Mouse (Mus musculus): ENCODE results near the gene Nags. TPM values are rescaled to one million over a fixed set of nuclear protein-coding genes. Genes with fewer than 3 reads are reported as not detected.

Gene Nags
- total and polyA plus RNA-seq, 3 experiments, result 5.4 to 9.7 TPM; not detected in 1

- Histone ChIP-seq H3K9ac (ENCODE audit: control insufficient read depth, low read depth, low read length, poor library complexity, severe bottlenecking) (no peak overlapping the region), H3K79me2 (ENCODE audit: control insufficient read depth, insufficient read depth, low read length, poor library complexity) (no peaks in the 10 kb centered on the region), H3K27ac (ENCODE audit: control insufficient read depth, low read depth, low read length) (no peak overlapping the region), H3K27me3 (ENCODE audit: control insufficient read depth in 1 of 2, insufficient read depth in 2 of 2, low read length in 2 of 2) (no peaks in the 10 kb centered on the region), H3K4me1 (ENCODE audit: control insufficient read depth in 1 of 2, insufficient read depth in 2 of 2, low read length in 2 of 2) (peaks cover 0 to 13% of the 10 kb centered on the region in 2 experiments; a peak in 2 of 4 replicates), H3K9me3 (replicated peaks; ENCODE audit: insufficient read depth, low read length) (no peaks in the 10 kb centered on the region), H3K36me3 (ENCODE audit: control insufficient read depth in 1 of 2, insufficient read depth in 2 of 2, low read length in 2 of 2) (no peaks in the 10 kb centered on the region), H3K4me3 (ENCODE audit: control insufficient read depth in 1 of 2, insufficient read depth in 1 of 2, low read depth in 2 of 2, low read length in 2 of 2) (peak overlapping the region; percentile 9 to 75; a peak in 1 of 4 replicates)
- DNase-seq (ENCODE audit: low read depth, low spot score), result no peak
- TF ChIP-seq ZC3H11A (IDR thresholded peaks at IDR 0.05; ENCODE audit: low read depth, low read length) (no peak), MAZ (IDR thresholded peaks at IDR 0.05; ENCODE audit: low read depth, low read length) (no peak), MXI1 (IDR thresholded peaks at IDR 0.05; ENCODE audit: low read depth, low read length) (no peak), SIN3A (IDR thresholded peaks at IDR 0.05; ENCODE audit: low read length) (no peak), MYB (IDR thresholded peaks at IDR 0.05; ENCODE audit: low read depth, low read length) (no peak), RCOR1 (IDR thresholded peaks at IDR 0.05; ENCODE audit: low read depth, low read length) (no peak), POLR2A (IDR thresholded peaks at IDR 0.05; ENCODE audit: control insufficient read depth in 1 of 2, insufficient read depth in 1 of 2, low read depth in 1 of 2, low read length in 2 of 2, poor library complexity in 1 of 2) (no peak), RAD21 (IDR thresholded peaks at IDR 0.05; ENCODE audit: low read depth, low read length) (no peak), USF1 (IDR thresholded peaks at IDR 0.05; ENCODE audit: low read depth, low read length) (no peak), EP300 (IDR thresholded peaks at IDR 0.05; ENCODE audit: low read depth in 1 of 2, low read length in 2 of 2) (no peak), GATA1 (IDR thresholded peaks at IDR 0.05; ENCODE audit: low read depth, low read length) (no peak)
Measured at GRCm38 (mm10) chr11:102146531-102146930, 1.2 kb downstream of the Nags start.

- H3K27ac ChIP-seq (ENCODE audit: control insufficient read depth, low read depth, low read length), result no peak overlapping the region
- no peak overlapping the region for H3K9ac ChIP-seq (ENCODE audit: control insufficient read depth, low read depth, low read length, poor library complexity, severe bottlenecking)
- DNase-seq (ENCODE audit: low read depth, low spot score), result no peak
- TF ChIP-seq ZNF384 (IDR thresholded peaks at IDR 0.05; ENCODE audit: low read depth, low read length) (no peak), NELFE (IDR thresholded peaks at IDR 0.05; ENCODE audit: low read depth, low read length) (no peak), JUND (IDR thresholded peaks at IDR 0.05; ENCODE audit: low read depth, low read length) (no peak), CTCF (IDR thresholded peaks at IDR 0.05 in 2 of 3, conservative IDR thresholded peaks at IDR 0.05 in 1 of 3; ENCODE audit: control insufficient read depth in 1 of 3, insufficient read depth in 1 of 3, low read depth in 2 of 3, low read length in 3 of 3, poor library complexity in 1 of 3, severe bottlenecking in 1 of 3) (no peak), USF1 (IDR thresholded peaks at IDR 0.05; ENCODE audit: low read depth, low read length) (no peak), ZKSCAN1 (IDR thresholded peaks at IDR 0.05; ENCODE audit: low read depth, low read length) (no peak), MXI1 (IDR thresholded peaks at IDR 0.05; ENCODE audit: low read depth, low read length) (no peak), MAFK (IDR thresholded peaks at IDR 0.05; ENCODE audit: borderline replicate concordance, low read depth, low read length) (no peak), KAT2A (conservative IDR thresholded peaks at IDR 0.05; ENCODE audit: low read depth, low read length) (no peak), E2F4 (IDR thresholded peaks at IDR 0.05; ENCODE audit: borderline replicate concordance, low read depth, low read length) (no peak), HCFC1 (IDR thresholded peaks at IDR 0.05; ENCODE audit: low read depth, low read length) (no peak), MYB (IDR thresholded peaks at IDR 0.05; ENCODE audit: low read depth, low read length) (no peak), TAL1 (IDR thresholded peaks at IDR 0.05; ENCODE audit: low read length) (no peak)
- H3K79me2 ChIP-seq (ENCODE audit: control insufficient read depth, insufficient read depth, low read length, poor library complexity), result no peaks in the 10 kb centered on the region
- H3K27me3 ChIP-seq (ENCODE audit: control insufficient read depth in 1 of 2, insufficient read depth in 2 of 2, low read length in 2 of 2), result no peaks in the 10 kb centered on the region
- 0 out of 4 replicates have a peak, but pooled peaks cover 0 to 2% of the 10 kb centered on the region in 2 experiments for H3K36me3 ChIP-seq (ENCODE audit: control insufficient read depth in 1 of 2, insufficient read depth in 2 of 2, low read length in 2 of 2)
- no peak overlapping the region for H3K4me3 ChIP-seq (ENCODE audit: control insufficient read depth in 1 of 2, insufficient read depth in 1 of 2, low read depth in 2 of 2, low read length in 2 of 2)
- H3K9me3 ChIP-seq (replicated peaks; ENCODE audit: insufficient read depth, low read length), result no peaks in the 10 kb centered on the region
- H3K4me1 ChIP-seq (ENCODE audit: control insufficient read depth in 1 of 2, insufficient read depth in 2 of 2, low read length in 2 of 2), result peaks cover 0 to 13% of the 10 kb centered on the region in 2 experiments; a peak in 2 of 4 replicates
Measured at GRCm38 (mm10) chr11:102147213-102147989, 2.1 kb downstream of the Nags start.

Measured in MEL (cell line).